Mouse (Mus musculus): ENCODE data around the gene Ranbp3l. TPM values are rescaled to one million over a fixed set of nuclear protein-coding genes. Genes with fewer than 3 reads are reported as not detected.

Ranbp3l gene
- total and polyA plus RNA-seq, 3 experiments = 0.04 TPM; not detected in 2

DNA sequence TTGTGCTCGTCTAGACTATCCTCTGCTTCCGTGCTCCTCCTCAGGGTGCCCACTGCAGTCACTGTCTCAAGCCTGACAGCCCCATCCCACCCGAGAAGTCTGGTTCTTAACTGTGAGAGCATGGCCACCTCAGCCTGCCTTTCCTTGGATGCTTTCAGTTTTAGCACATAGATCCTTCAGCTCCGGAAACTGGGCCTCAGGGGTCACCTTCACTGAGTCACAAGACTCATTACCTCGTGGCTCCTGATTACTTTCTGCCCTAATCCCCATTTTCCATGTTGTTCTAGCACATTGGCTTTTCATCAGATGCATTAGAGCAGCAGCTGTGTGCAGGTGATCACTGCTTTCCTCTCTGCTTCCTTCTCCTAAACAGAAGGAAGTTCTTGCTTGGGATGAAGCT is 119.7 kb downstream of the Ranbp3l start:
- H3K79me2 ChIP-seq (replicated peaks; ENCODE audit: control insufficient read depth, insufficient read depth, low read length) = no peaks in the 10 kb centered on the region
- no peak overlapping the region for H3K9ac ChIP-seq (ENCODE audit: low read depth, low read length)
- H3K4me3 ChIP-seq = no peak overlapping the region
- no peaks in the 10 kb centered on the region for H3K36me3 ChIP-seq (ENCODE audit: control insufficient read depth, insufficient read depth, low read length)
- WGBS = 72% methylated on average over 5 of the region's 5 CpGs
- H3K27ac ChIP-seq = no peak overlapping the region
- intact Hi-C loops (cut with DNase I) = no loop called here
- DNase-seq = no peak
- H3K4me1 ChIP-seq (ENCODE audit: control insufficient read depth, insufficient read depth, low read length) = no peaks in the 10 kb centered on the region
- H3K27me3 ChIP-seq (ENCODE audit: control insufficient read depth, insufficient read depth, low read length) = no peaks in the 10 kb centered on the region
- TF ChIP-seq POLR2A (IDR thresholded peaks at IDR 0.05; ENCODE audit: insufficient read depth, low read depth, low read length) (no peak), EP300 (IDR thresholded peaks at IDR 0.05; ENCODE audit: insufficient read depth, low read depth, low read length) (no peak), CTCF (IDR thresholded peaks at IDR 0.05) (no peak)

- 89% methylated on average over 17 of the region's 17 CpGs for WGBS
- Histone ChIP-seq H3K36me3 (ENCODE audit: control insufficient read depth, insufficient read depth, low read length) (no peaks in the 10 kb centered on the region), H3K9ac (ENCODE audit: low read depth, low read length) (no peak overlapping the region), H3K27me3 (ENCODE audit: control insufficient read depth, insufficient read depth, low read length) (no peaks in the 10 kb centered on the region), H3K4me1 (ENCODE audit: control insufficient read depth, insufficient read depth, low read length) (no peaks in the 10 kb centered on the region), H3K79me2 (replicated peaks; ENCODE audit: control insufficient read depth, insufficient read depth, low read length) (no peaks in the 10 kb centered on the region), H3K4me3 (no peak overlapping the region), H3K27ac (no peak overlapping the region)
- DNase-seq = no peak
- intact Hi-C loops (cut with DNase I) = no loop called here
- TF ChIP-seq POLR2A (IDR thresholded peaks at IDR 0.05; ENCODE audit: insufficient read depth, low read depth, low read length) = no peak
- no peak for TF ChIP-seq EP300 (IDR thresholded peaks at IDR 0.05; ENCODE audit: insufficient read depth, low read depth, low read length)
- TF ChIP-seq CTCF (IDR thresholded peaks at IDR 0.05) = no peak
Measured at GRCm38 (mm10) chr15:9087895-9088682, 120.3 kb downstream of the Ranbp3l start.

DNA sequence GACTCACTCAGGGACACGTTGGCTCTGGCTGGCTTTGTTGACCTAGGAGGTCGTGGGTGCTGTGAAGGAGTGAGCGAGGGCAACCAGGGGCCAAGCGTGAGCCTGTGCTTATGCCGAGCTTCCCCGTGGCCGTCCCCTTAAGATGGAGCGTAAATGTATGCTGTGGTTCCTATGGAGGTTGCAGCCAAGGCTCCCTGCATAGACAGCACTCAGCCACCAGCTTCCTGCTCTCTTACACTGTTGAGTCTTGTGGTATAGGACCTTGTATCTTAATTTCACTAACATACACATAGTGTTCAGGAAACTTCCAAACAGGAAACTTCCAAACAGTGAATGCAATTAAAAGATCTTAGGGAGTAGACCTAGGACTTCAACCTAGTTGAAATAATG is 120.9 kb downstream of the Ranbp3l start:
- Histone ChIP-seq H3K27me3 (ENCODE audit: control insufficient read depth, insufficient read depth, low read length) (no peaks in the 10 kb centered on the region), H3K9ac (ENCODE audit: low read depth, low read length) (no peak overlapping the region), H3K4me3 (no peak overlapping the region), H3K27ac (no peak overlapping the region), H3K36me3 (ENCODE audit: control insufficient read depth, insufficient read depth, low read length) (no peaks in the 10 kb centered on the region), H3K4me1 (ENCODE audit: control insufficient read depth, insufficient read depth, low read length) (no peaks in the 10 kb centered on the region), H3K79me2 (replicated peaks; ENCODE audit: control insufficient read depth, insufficient read depth, low read length) (no peaks in the 10 kb centered on the region)
- WGBS = 87% methylated on average over 8 of the region's 8 CpGs
- TF ChIP-seq CTCF (IDR thresholded peaks at IDR 0.05) (no peak), EP300 (IDR thresholded peaks at IDR 0.05; ENCODE audit: insufficient read depth, low read depth, low read length) (no peak), POLR2A (IDR thresholded peaks at IDR 0.05; ENCODE audit: insufficient read depth, low read depth, low read length) (no peak)
- intact Hi-C loops (cut with DNase I) = no loop called here
- DNase-seq = no peak

GRCm38 (mm10) chr15:9089136-9089720 is 121.5 kb downstream of the Ranbp3l start:
- intact Hi-C loops (cut with DNase I) = no loop called here
- Histone ChIP-seq H3K4me1 (ENCODE audit: control insufficient read depth, insufficient read depth, low read length) (no peaks in the 10 kb centered on the region), H3K79me2 (replicated peaks; ENCODE audit: control insufficient read depth, insufficient read depth, low read length) (no peaks in the 10 kb centered on the region), H3K4me3 (no peak overlapping the region), H3K9ac (ENCODE audit: low read depth, low read length) (no peak overlapping the region), H3K36me3 (ENCODE audit: control insufficient read depth, insufficient read depth, low read length) (no peaks in the 10 kb centered on the region), H3K27me3 (ENCODE audit: control insufficient read depth, insufficient read depth, low read length) (no peaks in the 10 kb centered on the region), H3K27ac (no peak overlapping the region)
- DNase-seq = no peak
- no peak for TF ChIP-seq EP300 (IDR thresholded peaks at IDR 0.05; ENCODE audit: insufficient read depth, low read depth, low read length)
- no peak for TF ChIP-seq POLR2A (IDR thresholded peaks at IDR 0.05; ENCODE audit: insufficient read depth, low read depth, low read length)
- TF ChIP-seq CTCF (IDR thresholded peaks at IDR 0.05) = no peak
- WGBS = 21% methylated on average over 2 of the region's 2 CpGs

DNA sequence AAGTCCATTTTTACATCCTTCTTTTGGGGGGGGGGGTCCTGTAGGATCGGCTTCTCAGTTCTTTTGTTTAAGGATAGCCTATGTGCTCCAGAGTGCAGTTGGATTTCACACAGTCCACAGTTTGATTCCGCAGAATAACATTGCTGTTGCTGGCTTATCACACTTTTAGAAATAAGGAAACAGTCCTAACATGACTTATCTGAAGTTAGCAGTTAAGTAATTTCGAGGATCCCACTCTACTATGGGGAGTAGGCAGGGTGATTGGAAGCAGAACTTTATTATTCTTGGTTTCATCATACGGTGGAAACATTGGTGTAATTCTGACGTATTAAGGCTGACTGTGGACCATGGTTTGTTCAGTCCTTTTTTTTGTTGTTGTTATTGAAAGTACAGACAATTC is 122.9 kb downstream of the Ranbp3l start:
- Histone ChIP-seq H3K4me3 (no peak overlapping the region), H3K36me3 (ENCODE audit: control insufficient read depth, insufficient read depth, low read length) (no peaks in the 10 kb centered on the region), H3K27me3 (ENCODE audit: control insufficient read depth, insufficient read depth, low read length) (no peaks in the 10 kb centered on the region), H3K79me2 (replicated peaks; ENCODE audit: control insufficient read depth, insufficient read depth, low read length) (no peaks in the 10 kb centered on the region), H3K4me1 (ENCODE audit: control insufficient read depth, insufficient read depth, low read length) (no peaks in the 10 kb centered on the region), H3K9ac (ENCODE audit: low read depth, low read length) (no peak overlapping the region), H3K27ac (no peak overlapping the region)
- WGBS = 73% methylated on average over 5 of the region's 5 CpGs
- DNase-seq = no peak
- TF ChIP-seq CTCF (IDR thresholded peaks at IDR 0.05) = no peak
- TF ChIP-seq POLR2A (IDR thresholded peaks at IDR 0.05; ENCODE audit: insufficient read depth, low read depth, low read length) = no peak
- no peak for TF ChIP-seq EP300 (IDR thresholded peaks at IDR 0.05; ENCODE audit: insufficient read depth, low read depth, low read length)
- intact Hi-C loops (cut with DNase I) = no loop called here

Data from heart, adult 2 months (tissue).